Mouse (Mus musculus): Measurements from ENCODE around the gene Rassf8.

Gene Rassf8

GRCm38 (mm10) chr6:145746132-145746849, at the start of gene Rassf8:
Gene Rassf8, plus strand, starts transcription at chr6:145746748.
- DNase-seq (ENCODE audit: low spot score in 2 of 2) = peak; percentile 79 to 88

GRCm38 (mm10) chr6:145701021-145701540, 45.5 kb upstream of the Rassf8 start:
- peak in 1 of 2 experiments; percentile 37 for DNase-seq (ENCODE audit: low spot score in 2 of 2)

DNA sequence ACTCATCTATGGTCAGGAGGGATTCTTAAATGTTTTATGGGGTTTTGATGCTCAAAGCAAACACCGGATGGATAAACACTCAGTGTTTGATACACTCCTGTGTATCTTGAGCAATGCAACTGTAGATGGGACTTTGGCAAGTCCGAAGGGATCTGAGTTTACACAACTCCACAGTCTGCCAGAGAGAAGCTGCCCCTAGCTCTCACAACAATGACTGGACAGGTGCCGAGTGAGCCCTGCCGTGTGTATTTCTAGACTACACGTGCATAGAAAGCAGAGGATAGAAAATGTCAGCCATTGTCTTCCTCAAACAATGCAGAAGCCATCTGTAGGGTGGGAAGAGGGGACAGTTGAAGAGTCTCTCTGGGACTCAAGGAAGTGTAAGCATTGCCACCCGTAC, 42.9 kb upstream of the Rassf8 start:
- DNase-seq (ENCODE audit: low spot score in 2 of 2) = no peak

DNA sequence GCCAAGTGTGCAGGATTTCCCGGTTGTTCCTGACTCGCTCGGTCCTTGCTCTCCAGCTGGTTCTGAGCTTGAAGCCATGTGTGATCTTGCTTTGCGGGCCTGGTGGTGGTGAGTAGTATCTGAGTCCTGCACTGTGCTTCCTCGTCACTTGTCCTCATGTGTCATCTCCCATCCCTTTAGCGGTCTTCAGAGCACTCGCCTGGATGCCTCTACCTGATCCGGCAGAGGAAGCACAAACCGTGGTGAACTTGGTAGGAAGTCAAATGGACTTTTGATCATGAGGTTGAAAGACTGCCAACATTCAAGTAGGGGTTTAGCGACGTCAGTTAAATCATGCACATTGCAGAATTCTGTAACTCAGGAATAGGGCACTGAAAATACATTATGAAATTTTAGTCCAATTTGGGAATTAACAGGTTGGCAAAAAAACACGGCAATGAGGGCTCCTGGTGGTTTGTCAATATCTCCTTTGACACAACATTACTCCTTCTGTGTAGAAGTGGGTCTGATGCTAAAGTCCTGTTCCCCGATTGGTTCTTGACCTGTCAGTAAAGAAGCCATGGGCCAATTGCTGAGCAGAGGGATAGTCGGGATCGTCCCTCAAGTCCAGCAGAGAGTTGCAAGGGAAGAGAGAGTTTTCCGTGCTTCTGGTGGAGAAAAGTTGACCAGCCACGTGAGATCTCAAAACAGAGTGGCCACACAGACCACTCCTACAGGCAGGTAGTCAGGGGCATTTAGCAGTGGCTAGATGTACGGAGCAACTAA, 36.4 kb upstream of the Rassf8 start:
- DNase-seq (ENCODE audit: low spot score in 2 of 2) = no peak

DNA sequence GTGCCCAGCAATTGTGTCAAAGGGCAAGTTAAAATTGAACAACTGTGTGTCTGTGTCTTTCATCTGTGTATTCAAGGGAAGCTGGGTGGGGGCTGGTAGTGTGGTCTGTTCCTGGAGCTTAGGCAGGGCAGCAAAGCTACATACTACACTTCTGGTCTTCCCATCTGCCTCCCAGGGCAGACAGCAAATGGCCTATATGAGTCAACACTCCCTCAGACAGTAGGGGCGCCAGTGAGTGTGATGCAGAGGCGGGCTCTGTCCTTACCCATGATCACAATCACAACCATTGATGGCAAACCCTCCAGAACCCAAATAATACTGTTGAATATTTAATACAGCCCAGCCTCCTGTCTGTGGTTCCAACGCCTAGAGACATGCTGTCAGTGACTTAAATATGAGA, 35.8 kb upstream of the Rassf8 start:
- no peak for DNase-seq (ENCODE audit: low spot score in 2 of 2)

DNA sequence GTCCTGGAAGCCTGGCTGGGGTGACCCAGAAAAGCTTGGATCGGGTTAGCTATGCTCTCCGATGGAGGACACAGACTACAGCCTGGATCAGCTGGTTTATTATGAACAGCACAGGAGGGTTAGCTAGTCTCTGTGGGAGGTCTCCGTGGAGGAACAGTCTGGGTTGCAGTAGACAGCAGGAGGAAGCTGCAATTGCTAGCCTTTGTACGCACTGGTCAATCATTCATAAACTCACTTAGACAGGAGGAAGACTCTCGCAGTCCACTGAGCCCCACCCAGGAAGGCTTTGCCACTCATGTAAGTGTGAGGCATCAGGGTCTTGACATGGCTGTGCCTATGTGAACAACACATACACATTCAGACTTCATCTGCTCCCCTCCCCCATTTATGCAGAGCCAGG, 35.2 kb upstream of the Rassf8 start:
- DNase-seq (ENCODE audit: low spot score in 2 of 2) = no peak

DNA sequence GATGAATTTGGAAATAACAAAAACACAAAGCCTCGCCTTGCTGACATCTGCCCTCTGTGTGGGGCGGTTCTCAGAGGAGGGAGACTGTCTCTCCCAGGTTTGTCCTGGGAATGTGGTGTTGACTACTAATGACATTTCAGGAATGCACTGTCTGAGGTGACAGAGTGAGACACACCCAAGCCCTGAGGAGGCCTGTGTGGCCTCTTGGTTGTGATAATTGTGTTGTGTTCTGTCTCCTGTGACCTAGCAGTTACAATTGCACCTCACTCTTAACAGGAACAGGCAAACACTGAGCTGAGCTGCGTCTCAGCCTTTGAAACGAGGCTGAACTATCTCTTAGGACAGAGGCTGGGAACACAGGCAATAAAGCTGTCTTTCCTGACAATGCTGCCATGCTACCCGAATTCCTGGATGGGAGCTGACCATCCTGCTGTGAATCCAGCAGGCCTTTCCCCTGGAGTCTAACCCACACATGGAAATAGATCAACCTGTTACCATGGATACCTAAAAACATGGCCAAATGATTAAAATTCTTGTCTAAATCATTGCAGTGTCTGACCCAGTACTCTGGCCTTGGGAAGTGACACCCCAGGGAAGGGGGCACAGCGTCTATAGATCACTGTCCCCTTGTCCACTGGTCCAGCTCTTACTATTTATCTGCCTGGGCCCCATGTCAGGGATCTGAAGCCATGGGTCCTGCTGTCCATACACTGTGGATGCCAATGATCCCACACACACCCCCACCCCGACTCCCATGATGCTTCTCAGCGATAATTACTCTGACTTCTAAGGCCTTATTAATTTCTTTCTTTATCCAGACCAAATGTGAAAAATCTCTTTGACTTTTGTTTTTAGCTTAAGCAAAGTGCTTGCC, 33.1 kb upstream of the Rassf8 start:
- no peak for DNase-seq (ENCODE audit: low spot score in 2 of 2)

GRCm38 (mm10) chr6:145714131-145714530, 32.4 kb upstream of the Rassf8 start:
- DNase-seq (ENCODE audit: low spot score in 2 of 2) = no peak

- DNase-seq (ENCODE audit: low spot score in 2 of 2) = no peak
Observed at GRCm38 (mm10) chr6:145722596-145722995, 24.0 kb upstream of the Rassf8 start.

- DNase-seq (ENCODE audit: low spot score in 2 of 2) = no peak
Observed at GRCm38 (mm10) chr6:145723131-145723863, 23.3 kb upstream of the Rassf8 start.

DNA sequence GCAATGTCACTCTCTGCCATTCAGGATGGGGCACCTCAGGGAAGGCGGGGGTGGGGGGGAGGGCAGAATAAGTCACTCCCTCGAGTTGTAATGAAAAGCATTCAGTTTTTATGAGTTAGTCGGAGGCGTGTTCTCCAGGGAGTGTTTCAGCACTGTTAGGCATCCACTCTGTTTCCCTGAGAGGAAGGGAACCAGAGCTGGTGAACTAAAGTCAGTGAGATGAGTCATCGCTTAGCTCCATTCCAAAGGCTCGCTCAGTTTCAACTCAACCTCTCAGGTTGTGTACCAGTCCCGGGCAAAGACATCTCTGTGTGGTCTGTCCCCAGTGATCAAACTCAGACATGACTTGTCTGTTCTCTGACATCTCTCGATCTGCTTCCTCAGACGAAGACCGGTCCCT, 20.7 kb upstream of the Rassf8 start:
- no peak for DNase-seq (ENCODE audit: low spot score in 2 of 2)

- no peak for DNase-seq (ENCODE audit: low spot score in 2 of 2)
Observed at GRCm38 (mm10) chr6:145726986-145727385, 19.6 kb upstream of the Rassf8 start.

GRCm38 (mm10) chr6:145732868-145733267, 13.7 kb upstream of the Rassf8 start:
- no peak for DNase-seq (ENCODE audit: low spot score in 2 of 2)

- DNase-seq (ENCODE audit: low spot score in 2 of 2) = peak in 1 of 2 experiments; percentile 39
Observed at GRCm38 (mm10) chr6:145733276-145733675, 13.3 kb upstream of the Rassf8 start.

- DNase-seq (ENCODE audit: low spot score in 2 of 2) = no peak
Observed at GRCm38 (mm10) chr6:145733911-145734310, 12.6 kb upstream of the Rassf8 start.

DNA sequence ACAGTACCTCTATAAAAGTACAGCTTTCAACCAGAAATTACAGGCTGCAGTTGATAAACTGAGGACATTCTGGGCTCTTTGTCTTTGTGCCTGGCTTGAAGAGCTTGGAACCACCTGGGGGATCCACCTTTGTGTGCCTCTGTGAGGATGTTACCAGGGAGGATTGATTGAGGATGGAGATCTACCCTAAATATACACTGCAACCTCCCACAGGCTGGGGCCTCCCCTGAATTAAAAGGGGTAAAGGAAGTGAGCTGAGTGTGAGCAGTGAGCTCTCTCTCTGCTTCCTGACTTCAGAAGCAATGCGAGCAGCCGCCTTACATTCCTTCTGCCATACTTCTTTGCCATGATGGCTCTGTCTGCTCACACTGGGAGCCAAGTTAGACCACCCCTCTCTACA, 10.4 kb upstream of the Rassf8 start:
- no peak for DNase-seq (ENCODE audit: low spot score in 2 of 2)

DNA sequence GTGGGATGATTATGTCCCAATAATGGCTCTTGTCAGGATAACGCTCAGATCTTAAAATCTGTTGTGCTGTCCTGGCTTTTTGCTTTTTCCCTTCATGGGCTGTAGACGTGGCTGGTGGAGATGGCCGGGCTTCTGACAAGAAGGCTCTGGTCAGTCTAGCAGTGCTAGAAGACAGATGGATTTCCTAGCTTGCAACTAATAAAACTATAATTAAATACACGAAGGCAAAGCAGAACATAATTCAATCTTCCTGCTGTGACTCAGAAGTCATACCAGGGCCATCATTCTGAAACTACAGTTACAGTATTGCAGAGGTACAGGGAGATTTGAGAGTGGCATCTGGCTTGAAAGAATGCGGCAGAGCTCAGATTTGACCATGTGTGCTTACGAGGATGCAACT, 7.3 kb upstream of the Rassf8 start:
- DNase-seq (ENCODE audit: low spot score in 2 of 2) = no peak

DNA sequence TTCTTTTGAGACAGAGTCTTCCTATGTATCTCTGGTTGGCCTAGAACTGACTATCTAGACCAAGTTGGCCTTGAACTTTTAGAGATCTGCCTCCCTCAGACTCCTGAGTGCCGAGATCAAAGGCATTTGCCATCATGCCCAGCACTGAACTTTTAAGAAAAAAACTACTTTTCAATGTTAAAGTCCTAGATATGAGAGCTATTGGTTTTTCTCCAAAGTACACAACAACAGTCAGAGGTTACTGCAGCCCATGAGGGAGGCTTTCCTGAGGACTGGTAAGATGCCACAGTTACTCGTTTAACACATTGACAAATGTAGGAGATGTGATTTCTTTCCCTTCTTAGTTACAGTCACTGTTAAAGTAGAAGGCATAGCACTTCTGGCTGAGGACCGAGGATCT, 6.5 kb upstream of the Rassf8 start:
- DNase-seq (ENCODE audit: low spot score in 2 of 2) = no peak

- DNase-seq (ENCODE audit: low spot score in 2 of 2) = no peak
Observed at GRCm38 (mm10) chr6:145745291-145745690, 1.3 kb upstream of the Rassf8 start.

DNA sequence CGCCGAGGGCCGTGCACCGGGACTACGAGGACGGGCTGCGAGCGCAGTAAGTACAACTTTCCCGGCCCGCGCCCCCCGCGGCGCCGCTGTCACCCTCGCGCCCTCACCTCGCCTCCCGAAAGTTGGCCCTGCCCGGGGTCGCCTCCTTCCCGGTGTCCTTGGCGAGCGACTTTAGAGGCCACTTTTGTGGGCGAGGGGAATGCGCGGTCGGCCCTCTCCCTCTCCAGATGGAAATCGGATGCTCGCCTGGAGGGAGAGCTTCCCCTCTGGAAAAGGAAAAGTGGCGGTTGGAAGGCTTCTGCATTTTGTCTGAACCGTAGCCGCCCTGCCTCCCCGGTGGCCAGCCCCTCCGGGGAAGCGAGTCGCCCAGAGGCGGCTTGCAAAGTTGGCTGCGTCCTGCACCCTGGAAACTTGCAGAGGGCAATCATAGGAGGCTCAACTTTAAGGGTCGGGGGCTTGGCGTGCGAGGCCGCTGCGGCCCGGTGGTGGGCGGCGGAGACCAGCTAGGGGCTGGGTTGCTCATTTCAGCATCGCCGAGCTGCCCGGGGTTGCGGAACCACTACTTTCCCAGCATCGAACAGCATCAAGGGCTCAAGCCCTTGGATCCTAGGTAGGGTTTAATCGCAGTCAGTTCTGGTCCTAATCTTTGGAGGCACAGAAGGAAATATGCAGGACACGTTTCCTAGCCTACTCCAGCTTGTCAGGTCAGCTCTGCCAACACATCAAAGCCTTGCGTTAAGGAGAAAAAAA, 548 bp downstream of the Rassf8 start:
- peak; percentile 41 to 50 for DNase-seq (ENCODE audit: low spot score in 2 of 2)

Data from urinary bladder, postnatal 36 days (tissue).